Mouse (Mus musculus) granulocyte monocyte progenitor cell, adult 5-6 weeks (primary cell): ENCODE results near the gene Gm6676. TPM values are rescaled to one million over a fixed set of nuclear protein-coding genes. Genes with fewer than 3 reads are reported as not detected.
"Not testable (repeated sequence)": the region's sequence is repeated elsewhere in the genome, so short reads cannot be mapped to it uniquely, and the experiment has no call there.

Experiments
- ATAC-seq: replicated peaks from 2 replicates; pipeline ENCODE4 v1.8.0; 2016; ENCODE audit warnings: mild to moderate bottlenecking, moderate TSS enrichment, inconsistent platforms; ENCODE audit not compliant: poor library complexity, severe bottlenecking
- total RNA-seq, 2 experiments: library from RNA; stranded (forward) in 1 of 2; stranded (reverse) in 1 of 2; fragments of 200-712, 200-1000 nt in 1 of 2; fragments of >200 nt in 1 of 2; fragmentation: Nextera tagmentation in 1 of 2; gene quantifications; 2 replicates each; pipeline ENCODE4 v1.2.3; 2014 to 2017

Gene Gm6676
- total RNA-seq (2014; fragmentation: Nextera tagmentation) (not detected in 2 replicates), total RNA-seq (2017) (not detected in 2 replicates)

GRCm38 (mm10) chr14:7125312-7125711 lies at the start of gene Gm6676:
Gm6676 (minus strand) TSS chr14:7125412.
- ATAC-seq, result not testable (repeated sequence)

GRCm38 (mm10) chr14:7174483-7174971 lies 49.3 kb upstream of the Gm6676 start, which contains the start of gene Gm3512:
Gm3512 (minus strand) TSS chr14:7174533.
- not testable (repeated sequence) for ATAC-seq

- not testable (repeated sequence) for ATAC-seq
Observed at GRCm38 (mm10) chr14:7105124-7105802, 19.9 kb downstream of the Gm6676 start.

- not testable (repeated sequence) for ATAC-seq
Observed at GRCm38 (mm10) chr14:7100521-7100920, 24.7 kb downstream of the Gm6676 start, which contains the start of gene Gm3696. Gm3696 (minus strand) TSS chr14:7100621.

Other genes with a start within 250 kb of the Gm6676 start
- not detected in 2 replicates for gene Gm3667, start 235.4 kb downstream of the Gm6676 start, total RNA-seq (2014; fragmentation: Nextera tagmentation)
- gene Gm3667, start 235.4 kb downstream of the Gm6676 start, total RNA-seq (2017), result not detected in 2 replicates
- not detected in 2 replicates for gene Gm6356, start 151.6 kb downstream of the Gm6676 start, total RNA-seq (2014; fragmentation: Nextera tagmentation)
- gene Gm6356, start 151.6 kb downstream of the Gm6676 start, total RNA-seq (2017), result not detected in 2 replicates
- not detected in 2 replicates for gene Gm10406, start 98.0 kb downstream of the Gm6676 start, total RNA-seq (2014; fragmentation: Nextera tagmentation)
- gene Gm10406, start 98.0 kb downstream of the Gm6676 start, total RNA-seq (2017), result not detected in 2 replicates
- gene Gm3685, start 80.4 kb downstream of the Gm6676 start, total RNA-seq (2014; fragmentation: Nextera tagmentation), result not detected in 2 replicates
- gene Gm3685, start 80.4 kb downstream of the Gm6676 start, total RNA-seq (2017), result not detected in 2 replicates
- 2.2 TPM in 1 of 2 replicates, not detected in the other for gene Gm3696, start 24.8 kb downstream of the Gm6676 start, total RNA-seq (2014; fragmentation: Nextera tagmentation)
- gene Gm3696, start 24.8 kb downstream of the Gm6676 start, total RNA-seq (2017), result not detected in 2 replicates
- gene Gm3512, start 49.1 kb upstream of the Gm6676 start, total RNA-seq (2014; fragmentation: Nextera tagmentation), result 1.0 TPM in 1 of 2 replicates, not detected in the other
- gene Gm3512, start 49.1 kb upstream of the Gm6676 start, total RNA-seq (2017), result not detected in 2 replicates
- gene Gm16434, start 69.1 kb upstream of the Gm6676 start, total RNA-seq (2014; fragmentation: Nextera tagmentation), result not detected in 2 replicates
- gene Gm16434, start 69.1 kb upstream of the Gm6676 start, total RNA-seq (2017), result not detected in 2 replicates
- gene Gm3727, start 139.3 kb upstream of the Gm6676 start, total RNA-seq (2014; fragmentation: Nextera tagmentation), result not detected in 2 replicates
- gene Gm3727, start 139.3 kb upstream of the Gm6676 start, total RNA-seq (2017), result not detected in 2 replicates
- not detected in 2 replicates for gene Gm3739, start 189.6 kb upstream of the Gm6676 start, total RNA-seq (2014; fragmentation: Nextera tagmentation)
- gene Gm3739, start 189.6 kb upstream of the Gm6676 start, total RNA-seq (2017), result not detected in 2 replicates
- gene Gm5797, start 207.0 kb upstream of the Gm6676 start, total RNA-seq (2014; fragmentation: Nextera tagmentation), result not detected in 2 replicates
- gene Gm5797, start 207.0 kb upstream of the Gm6676 start, total RNA-seq (2017), result not detected in 2 replicates
- gene Gm8374, start 239.7 kb upstream of the Gm6676 start, total RNA-seq (2014; fragmentation: Nextera tagmentation), result not detected in 2 replicates
- gene Gm8374, start 239.7 kb upstream of the Gm6676 start, total RNA-seq (2017), result not detected in 2 replicates